Mouse (Mus musculus) limb, embryonic 12.5 days (tissue): Measurements from ENCODE around the gene Rnf187. TPM values are rescaled to one million over a fixed set of nuclear protein-coding genes. Genes with fewer than 3 reads are reported as not detected.
A peak's percentile ranks its signal among the peaks of the same experiment; 100 is the strongest.

ENCODE experiments used
- ATAC-seq: fragments of 200-750 bp; cut with Nextera tagmentation; 2 replicates; pipeline ENCODE4 v1.8.0; 2017; ENCODE audit warnings: low read depth, moderate TSS enrichment; ENCODE audit not compliant: insufficient number of reproducible peaks, insufficient read depth, low FRiP score, low TSS enrichment
- H3K27ac ChIP-seq: fragments of 300-500 bp; sonication (generic); 2 replicates; pipeline ENCODE4 v1.5.1; 2016; ENCODE audit warnings: mild to moderate bottlenecking, moderate library complexity
- H3K27me3 ChIP-seq: fragments of 300-500 bp; sonication (generic); 2 replicates; pipeline ENCODE4 v1.6.1; 2016; ENCODE audit warnings: mild to moderate bottlenecking, moderate library complexity
- H3K36me3 ChIP-seq: fragments of 300-500 bp; sonication (generic); 2 replicates; pipeline ENCODE4 v1.6.1; 2016; ENCODE audit warnings: mild to moderate bottlenecking, moderate library complexity
- H3K4me1 ChIP-seq: fragments of 300-500 bp; sonication (generic); replicated peaks from 2 replicates; pipeline ENCODE4 v1.6.1; 2016
- H3K4me2 ChIP-seq: fragments of 300-500 bp; sonication (generic); 2 replicates; pipeline ENCODE4 v1.6.1; 2016; ENCODE audit warnings: mild to moderate bottlenecking, moderate library complexity
- H3K4me3 ChIP-seq: fragments of 300-500 bp; sonication (generic); replicated peaks from 2 replicates; pipeline ENCODE4 v1.5.1; 2016; ENCODE audit warnings: mild to moderate bottlenecking
- H3K9ac ChIP-seq: fragments of 300-500 bp; sonication (generic); replicated peaks from 2 replicates; pipeline ENCODE4 v1.6.1; 2016; ENCODE audit warnings: mild to moderate bottlenecking, moderate library complexity
- H3K9me3 ChIP-seq: fragments of 300-500 bp; sonication (generic); 2 replicates; pipeline ENCODE4 v1.6.1; 2016; ENCODE audit warnings: mild to moderate bottlenecking, moderate library complexity
- WGBS: fragments of 180-500 bp; shearing (Covaris S2); methylation state at CpG from one replicate; pipeline ENCODE4 v1.1.7; 2016; 5-methylcytosine and 5-hydroxymethylcytosine counted together
- polyA plus RNA-seq: library from polyadenylated mRNA; unstranded; fragments of >200 nt; fragmentation: Nextera tagmentation; extraction: Ambion mirVana; gene quantifications from 2 replicates; pipeline ENCODE4 v1.2.1, GENCODE M21; 2016

Rnf187 gene
- polyA plus RNA-seq, 1 experiment from 2014 or later, result 315 TPM

- no peak overlapping the region for H3K4me2 ChIP-seq
- H3K9me3 ChIP-seq, result no peaks in the 10 kb centered on the region
- H3K9ac ChIP-seq, result no peak overlapping the region
- H3K27ac ChIP-seq, result no peak overlapping the region
- H3K27me3 ChIP-seq, result no peaks in the 10 kb centered on the region; the same call in 1 of the 2 replicates
- no peaks in the 10 kb centered on the region for H3K36me3 ChIP-seq
- no peak overlapping the region for H3K4me3 ChIP-seq
- 56% methylated on average over 14 of the region's 14 CpGs for WGBS
- ATAC-seq, result no peak
- H3K4me1 ChIP-seq, result peaks cover 6% of the 10 kb centered on the region; the same call in 1 of the 2 replicates
Observed at GRCm38 (mm10) chr11:58916879-58917744, 21.6 kb downstream of the Rnf187 start.

- no peaks in the 10 kb centered on the region for H3K27me3 ChIP-seq
- H3K36me3 ChIP-seq, result no peaks in the 10 kb centered on the region
- H3K9ac ChIP-seq, result peak overlapping the region; percentile 56
- ATAC-seq, result no peak
- H3K9me3 ChIP-seq, result no peaks in the 10 kb centered on the region
- peak overlapping the region; percentile 32 for H3K4me3 ChIP-seq
- 14% methylated on average over 17 of the region's 17 CpGs for WGBS
- peaks cover 5% of the 10 kb centered on the region; the same call in 1 of the 2 replicates for H3K4me1 ChIP-seq
- H3K4me2 ChIP-seq, result peak overlapping the region; percentile 61
- peak overlapping the region; percentile 3; the same call in 1 of the 2 replicates for H3K27ac ChIP-seq
Observed at GRCm38 (mm10) chr11:58914461-58915028, 24.2 kb downstream of the Rnf187 start.

- H3K9me3 ChIP-seq, result no peaks in the 10 kb centered on the region
- no peak for ATAC-seq
- H3K9ac ChIP-seq, result no peak overlapping the region; the same call in 1 of the 2 replicates
- H3K4me2 ChIP-seq, result no peak overlapping the region
- no peaks in the 10 kb centered on the region for H3K27me3 ChIP-seq
- no peak overlapping the region for H3K4me3 ChIP-seq
- H3K27ac ChIP-seq, result 0 out of 2 replicates have a peak overlapping the region, but pooled peaks have one; percentile 3
- 100% methylated on average over 1 of the region's 1 CpGs for WGBS
- 0 out of 2 replicates have a peak, but pooled peaks cover 3% of the 10 kb centered on the region for H3K4me1 ChIP-seq
- no peaks in the 10 kb centered on the region for H3K36me3 ChIP-seq
Observed at GRCm38 (mm10) chr11:58913776-58914175, 24.9 kb downstream of the Rnf187 start.

- Histone ChIP-seq H3K4me1 (peaks cover 9% of the 10 kb centered on the region), H3K27ac (no peak overlapping the region), H3K27me3 (no peaks in the 10 kb centered on the region), H3K9me3 (no peaks in the 10 kb centered on the region), H3K4me3 (0 out of 2 replicates have a peak overlapping the region, but pooled peaks have one; percentile 3), H3K36me3 (peaks cover 25% of the 10 kb centered on the region), H3K9ac (no peak overlapping the region), H3K4me2 (peak overlapping the region; percentile 85)
- 48% methylated on average over 6 of the region's 6 CpGs for WGBS
- no peak for ATAC-seq
Observed at GRCm38 (mm10) chr11:58904838-58905237, 33.9 kb downstream of the Rnf187 start.

- ATAC-seq, result no peak; the same call in 1 of the 2 replicates
Observed at GRCm38 (mm10) chr11:58904410-58904718, 34.4 kb downstream of the Rnf187 start.

GRCm38 (mm10) chr11:58903511-58904409 is 35.0 kb downstream of the Rnf187 start, which contains the start of gene Zfp39:
Gene Zfp39, minus strand, starts transcription at chr11:58904225.
- H3K27ac ChIP-seq, result peak within 1 kb of the TSS; percentile 84
- peak within 1 kb of the TSS; percentile 89 for H3K9ac ChIP-seq
- H3K4me3 ChIP-seq, result peak within 1 kb of the TSS; percentile 84
- WGBS, result under 1% methylated on average over 40 of the region's 40 CpGs
- H3K36me3 ChIP-seq, result peaks cover 33% of the 10 kb centered on the region
- no peaks in the 10 kb centered on the region for H3K9me3 ChIP-seq
- H3K4me1 ChIP-seq, result peaks cover 9% of the 10 kb centered on the region
- ATAC-seq, result peak; percentile 95
- H3K27me3 ChIP-seq, result no peaks in the 10 kb centered on the region
- peak within 1 kb of the TSS; percentile 85 for H3K4me2 ChIP-seq

More at GRCm38 (mm10) chr11:58904410-58904718, 34.4 kb downstream of the Rnf187 start:
- Histone ChIP-seq H3K36me3 (peaks cover 27% of the 10 kb centered on the region), H3K4me3 (peak overlapping the region; percentile 84), H3K4me2 (peak overlapping the region; percentile 85), H3K4me1 (peaks cover 9% of the 10 kb centered on the region), H3K9me3 (no peaks in the 10 kb centered on the region), H3K27ac (no peak overlapping the region), H3K27me3 (no peaks in the 10 kb centered on the region), H3K9ac (no peak overlapping the region)
- 4% methylated on average over 8 of the region's 8 CpGs for WGBS

GRCm38 (mm10) chr11:58901080-58901479 is 37.6 kb downstream of the Rnf187 start:
- H3K4me1 ChIP-seq, result peaks cover 9% of the 10 kb centered on the region
- ATAC-seq, result no peak
- no peak overlapping the region for H3K4me3 ChIP-seq
- no peak overlapping the region for H3K4me2 ChIP-seq
- H3K27me3 ChIP-seq, result no peaks in the 10 kb centered on the region
- peaks cover 55% of the 10 kb centered on the region for H3K36me3 ChIP-seq
- H3K9me3 ChIP-seq, result no peaks in the 10 kb centered on the region
- H3K9ac ChIP-seq, result no peak overlapping the region
- H3K27ac ChIP-seq, result no peak overlapping the region

GRCm38 (mm10) chr11:58897485-58897884 is 41.2 kb downstream of the Rnf187 start:
- WGBS, result 94% methylated on average over 6 of the region's 6 CpGs
- H3K27me3 ChIP-seq, result no peaks in the 10 kb centered on the region
- no peak overlapping the region for H3K27ac ChIP-seq
- H3K9me3 ChIP-seq, result no peaks in the 10 kb centered on the region
- H3K4me3 ChIP-seq, result no peak overlapping the region
- H3K9ac ChIP-seq, result no peak overlapping the region
- H3K36me3 ChIP-seq, result peaks cover 84% of the 10 kb centered on the region
- no peaks in the 10 kb centered on the region for H3K4me1 ChIP-seq
- no peak for ATAC-seq
- H3K4me2 ChIP-seq, result no peak overlapping the region

GRCm38 (mm10) chr11:58894456-58894855 is 44.3 kb downstream of the Rnf187 start:
- no peak overlapping the region for H3K4me3 ChIP-seq
- ATAC-seq, result no peak
- H3K27ac ChIP-seq, result no peak overlapping the region
- no peaks in the 10 kb centered on the region for H3K4me1 ChIP-seq
- H3K9ac ChIP-seq, result no peak overlapping the region
- H3K4me2 ChIP-seq, result no peak overlapping the region
- H3K9me3 ChIP-seq, result no peaks in the 10 kb centered on the region
- H3K36me3 ChIP-seq, result peaks cover 88% of the 10 kb centered on the region
- no peaks in the 10 kb centered on the region for H3K27me3 ChIP-seq
- WGBS, result 45% methylated on average over 6 of the region's 6 CpGs

- 95% methylated on average over 10 of the region's 10 CpGs for WGBS
- ATAC-seq, result no peak
- no peaks in the 10 kb centered on the region for H3K9me3 ChIP-seq
- H3K9ac ChIP-seq, result no peak overlapping the region
- no peaks in the 10 kb centered on the region for H3K4me1 ChIP-seq
- H3K27me3 ChIP-seq, result no peaks in the 10 kb centered on the region
- no peak overlapping the region for H3K4me3 ChIP-seq
- H3K27ac ChIP-seq, result no peak overlapping the region
- H3K36me3 ChIP-seq, result peaks cover 70% of the 10 kb centered on the region
- H3K4me2 ChIP-seq, result no peak overlapping the region
Observed at GRCm38 (mm10) chr11:58890511-58890910, 48.2 kb downstream of the Rnf187 start.

- WGBS, result 93% methylated on average over 8 of the region's 8 CpGs
- H3K4me1 ChIP-seq, result no peaks in the 10 kb centered on the region
Observed at GRCm38 (mm10) chr11:58883756-58884155, 55.0 kb downstream of the Rnf187 start.

More at GRCm38 (mm10) chr11:58883756-58884155, 55.0 kb downstream of the Rnf187 start:
- no peak overlapping the region for H3K27ac ChIP-seq
- no peaks in the 10 kb centered on the region for H3K9me3 ChIP-seq
- no peaks in the 10 kb centered on the region for H3K27me3 ChIP-seq
- ATAC-seq, result no peak
- H3K36me3 ChIP-seq, result peaks cover 51% of the 10 kb centered on the region
- H3K4me3 ChIP-seq, result no peak overlapping the region
- H3K9ac ChIP-seq, result no peak overlapping the region
- no peak overlapping the region for H3K4me2 ChIP-seq
